Mouse (Mus musculus) heart, postnatal 0 days (tissue): ENCODE measurements at regions not wholly inside any gene's neighbourhood (a gene's known extent, or its start where the extent isn't known, plus 50 kb on each side); places are given as distances from the start of the nearest gene placed in this dataset.

ENCODE experiments used
- ATAC-seq: fragments of 200-750 bp; cut with Nextera tagmentation; 2 replicates; pipeline ENCODE4 v1.8.0; 2017; ENCODE audit warnings: low read depth, moderate number of reproducible peaks, moderate library complexity; ENCODE audit not compliant: insufficient read depth
- DNase-seq: peaks from one replicate; pipeline ENCODE4 v3.0.0-alpha.2; 2016; ENCODE audit warnings: low spot score
- H3K27ac ChIP-seq: fragments of 300-500 bp; sonication (generic); 2 replicates; pipeline ENCODE4 v1.5.1; 2014; ENCODE audit warnings: low read depth, mild to moderate bottlenecking
- H3K27me3 ChIP-seq: fragments of 300-500 bp; sonication (generic); 2 replicates; pipeline ENCODE4 v1.6.1; 2014; ENCODE audit warnings: low read length, mixed read lengths; ENCODE audit not compliant: control insufficient read depth, insufficient read depth
- H3K36me3 ChIP-seq: fragments of 300-500 bp; sonication (generic); replicated peaks from 2 replicates; pipeline ENCODE4 v1.6.1; 2014; ENCODE audit warnings: low read length, mixed read lengths; ENCODE audit not compliant: control insufficient read depth, insufficient read depth
- H3K4me1 ChIP-seq: fragments of 300-500 bp; sonication (generic); 2 replicates; pipeline ENCODE4 v1.6.1; 2014; ENCODE audit warnings: antibody characterized with exemption; ENCODE audit not compliant: control insufficient read depth, insufficient read depth
- H3K4me2 ChIP-seq: fragments of 300-500 bp; sonication (generic); 2 replicates; pipeline ENCODE4 v1.6.1; 2014; ENCODE audit warnings: low read depth, mild to moderate bottlenecking, low read length, moderate library complexity
- H3K4me3 ChIP-seq: fragments of 300-500 bp; sonication (generic); 2 replicates; pipeline ENCODE4 v1.5.1; 2014; ENCODE audit warnings: low read depth, low read length
- H3K9ac ChIP-seq: fragments of 300-500 bp; sonication (generic); replicated peaks from 2 replicates; pipeline ENCODE4 v1.6.1; 2014; ENCODE audit warnings: low read depth, low read length, mixed read lengths
- H3K9me3 ChIP-seq: fragments of 300-500 bp; sonication (generic); replicated peaks from 2 replicates; pipeline ENCODE4 v1.6.1; 2016; ENCODE audit warnings: low read length; ENCODE audit not compliant: control insufficient read depth
- CTCF ChIP-seq: IDR thresholded peaks from 2 replicates; pipeline ENCODE4 v1.5.1; 2016; ENCODE audit warnings: antibody characterized with exemption, control low read depth, low read depth
- EP300 ChIP-seq: IDR thresholded peaks from 2 replicates; pipeline ENCODE4 v1.6.1; 2016; ENCODE audit warnings: antibody characterized with exemption, low read depth
- WGBS: fragments of 180-500 bp; shearing (Covaris S2); extraction: QIAGEN DNeasy Blood & Tissue Kit; methylation state at CpG from one replicate; pipeline ENCODE4 v1.1.7; 2014; 5-methylcytosine and 5-hydroxymethylcytosine counted together

DNA sequence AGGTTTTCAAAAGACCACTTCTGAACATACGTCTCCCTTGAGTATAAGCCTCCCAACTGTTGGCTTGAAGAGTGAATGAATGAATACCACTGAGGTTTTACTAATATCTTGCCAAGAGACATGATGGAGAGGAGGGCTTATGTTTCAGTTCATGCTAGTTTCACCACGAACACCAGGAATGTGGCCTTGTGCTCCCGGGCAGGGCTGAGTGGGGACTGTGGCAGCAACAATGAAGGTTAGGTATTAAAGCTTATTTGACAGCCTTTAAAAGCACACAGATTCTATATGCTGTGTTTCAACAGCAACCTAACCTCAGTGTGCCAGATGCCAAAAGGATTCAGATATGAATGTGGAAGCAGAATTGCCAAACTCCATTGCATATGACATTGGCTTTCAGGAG lies 390.0 kb upstream of the Cited2 start:
- H3K27ac ChIP-seq = no peak overlapping the region
- TF ChIP-seq EP300 (no peak), CTCF (no peak)
- no peak for ATAC-seq
- peaks cover 8% of the 10 kb centered on the region for H3K4me1 ChIP-seq
- no peak for DNase-seq
- H3K4me2 ChIP-seq = no peak overlapping the region
- H3K9me3 ChIP-seq = no peaks in the 10 kb centered on the region
- no peaks in the 10 kb centered on the region for H3K27me3 ChIP-seq
- H3K4me3 ChIP-seq = no peak overlapping the region
- H3K36me3 ChIP-seq = no peaks in the 10 kb centered on the region
- H3K9ac ChIP-seq = no peak overlapping the region
- WGBS = 72% methylated on average over 3 of the region's 3 CpGs

DNA sequence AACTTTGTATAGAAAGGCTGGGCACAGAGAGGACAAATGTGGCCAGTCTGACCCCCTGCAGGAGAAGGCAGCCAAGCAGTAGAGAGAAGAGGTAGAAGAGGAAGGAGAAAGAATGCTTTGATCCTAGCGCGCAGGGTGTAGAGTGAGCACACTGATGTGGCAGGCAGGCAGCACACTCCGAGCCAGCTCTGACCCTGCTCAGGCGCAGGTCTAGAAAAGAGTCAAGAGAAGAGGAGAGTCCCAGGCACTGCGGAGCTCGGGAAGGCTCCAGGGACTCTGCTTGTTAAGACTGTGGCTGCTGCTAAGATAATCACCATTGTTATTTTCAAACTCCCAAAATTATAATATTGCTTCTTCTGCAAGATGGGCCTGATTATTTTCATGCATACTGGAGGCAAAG lies 389.3 kb upstream of the Cited2 start:
- 9% methylated on average over 6 of the region's 6 CpGs for WGBS
- no peaks in the 10 kb centered on the region for H3K27me3 ChIP-seq
- TF ChIP-seq EP300 (no peak), CTCF (no peak)
- DNase-seq (no peak), ATAC-seq (no peak)
- no peak overlapping the region for H3K9ac ChIP-seq
- H3K27ac ChIP-seq = no peak overlapping the region
- H3K4me3 ChIP-seq = no peak overlapping the region
- H3K36me3 ChIP-seq = no peaks in the 10 kb centered on the region
- H3K9me3 ChIP-seq = no peaks in the 10 kb centered on the region
- peaks cover 8% of the 10 kb centered on the region for H3K4me1 ChIP-seq
- no peak overlapping the region; the same call in 1 of the 2 replicates for H3K4me2 ChIP-seq

DNA sequence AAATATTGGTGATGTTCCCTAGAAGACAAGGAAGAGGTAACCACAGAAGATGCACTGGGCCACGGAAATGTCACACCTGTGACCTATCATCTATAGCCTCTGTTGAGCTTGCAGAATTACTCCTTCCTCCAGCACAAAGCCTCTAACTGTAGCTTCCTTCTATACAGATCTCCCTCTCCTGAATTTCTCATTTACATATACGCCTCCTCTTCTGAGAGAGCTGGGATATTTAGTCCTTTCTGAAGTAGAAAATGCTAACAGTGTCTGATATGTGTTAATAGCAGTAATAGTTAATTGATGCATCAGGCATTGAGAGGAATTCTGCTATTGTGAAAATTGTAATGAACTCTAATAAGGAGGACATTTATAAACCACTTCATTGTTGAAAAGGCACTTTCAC lies 385.8 kb upstream of the Cited2 start:
- H3K36me3 ChIP-seq = no peaks in the 10 kb centered on the region
- H3K27me3 ChIP-seq = no peaks in the 10 kb centered on the region
- no peak overlapping the region for H3K9ac ChIP-seq
- DNase-seq = no peak
- no peak overlapping the region for H3K4me3 ChIP-seq
- H3K4me2 ChIP-seq = no peak overlapping the region
- no peaks in the 10 kb centered on the region for H3K4me1 ChIP-seq
- ATAC-seq = no peak
- TF ChIP-seq EP300 = no peak
- no peak for TF ChIP-seq CTCF
- no peaks in the 10 kb centered on the region for H3K9me3 ChIP-seq
- 87% methylated on average over 2 of the region's 2 CpGs for WGBS
- H3K27ac ChIP-seq = no peak overlapping the region

DNA sequence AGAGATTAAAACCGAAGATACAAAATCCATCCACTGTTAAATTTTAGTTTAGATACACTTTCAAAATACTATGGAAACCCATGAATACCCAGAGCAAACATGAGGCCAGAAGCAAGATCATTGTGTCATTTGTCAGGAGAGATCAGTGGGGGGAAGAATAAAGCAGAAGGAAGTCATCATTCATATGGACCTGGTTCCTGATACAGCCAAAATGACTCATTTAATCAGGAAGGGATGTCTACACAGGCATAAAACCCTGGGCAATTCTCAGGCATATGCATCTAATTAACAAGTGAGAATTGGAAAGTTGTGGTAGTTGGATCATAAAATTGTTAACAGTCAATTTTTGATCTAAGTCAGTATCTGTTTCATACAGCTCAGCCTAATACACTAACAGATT lies 379.2 kb upstream of the Cited2 start:
- 74% methylated on average over 1 of the region's 1 CpGs for WGBS
- no peaks in the 10 kb centered on the region for H3K27me3 ChIP-seq
- H3K27ac ChIP-seq = no peak overlapping the region
- DNase-seq (no peak), ATAC-seq (no peak)
- no peak overlapping the region for H3K4me3 ChIP-seq
- no peak overlapping the region for H3K4me2 ChIP-seq
- H3K4me1 ChIP-seq = 0 out of 2 replicates have a peak, but pooled peaks cover 7% of the 10 kb centered on the region
- no peak overlapping the region for H3K9ac ChIP-seq
- H3K36me3 ChIP-seq = no peaks in the 10 kb centered on the region
- no peaks in the 10 kb centered on the region for H3K9me3 ChIP-seq
- no peak for TF ChIP-seq CTCF
- no peak for TF ChIP-seq EP300

- no peaks in the 10 kb centered on the region for H3K9me3 ChIP-seq
- H3K4me1 ChIP-seq = 0 out of 2 replicates have a peak, but pooled peaks cover 7% of the 10 kb centered on the region
- TF ChIP-seq EP300 (no peak), CTCF (no peak)
- no peak overlapping the region for H3K4me3 ChIP-seq
- H3K27ac ChIP-seq = no peak overlapping the region
- H3K27me3 ChIP-seq = no peaks in the 10 kb centered on the region
- H3K9ac ChIP-seq = no peak overlapping the region
- WGBS = 88% methylated on average over 14 of the region's 14 CpGs
- no peak overlapping the region for H3K4me2 ChIP-seq
- DNase-seq (peak; percentile 3), ATAC-seq (no peak)
- no peaks in the 10 kb centered on the region for H3K36me3 ChIP-seq
These were observed 370.6 kb upstream of the Cited2 start for GRCm38 (mm10) chr10:17352202-17352994.

DNA sequence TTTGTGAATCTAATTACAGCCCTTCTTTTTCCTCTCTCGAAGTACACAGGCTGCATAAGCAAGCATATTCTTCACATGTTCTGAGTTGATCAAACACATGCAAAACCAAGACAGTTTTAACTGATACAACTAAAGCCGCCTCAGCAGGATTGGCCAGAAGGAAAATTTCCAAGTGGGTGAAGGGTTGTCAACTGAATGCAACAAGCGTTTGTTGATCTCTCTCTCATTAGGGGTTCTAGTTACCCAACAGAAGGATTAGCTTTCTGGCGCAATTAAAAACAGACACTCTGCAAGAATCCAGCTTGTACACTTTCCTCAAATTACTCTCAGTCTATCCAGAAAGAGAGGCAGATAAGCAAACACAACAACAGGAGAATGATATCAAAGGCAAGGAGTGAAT lies 367.5 kb upstream of the Cited2 start:
- Histone ChIP-seq H3K9ac (no peak overlapping the region), H3K27ac (no peak overlapping the region), H3K4me3 (no peak overlapping the region), H3K36me3 (no peaks in the 10 kb centered on the region), H3K9me3 (no peaks in the 10 kb centered on the region), H3K27me3 (no peaks in the 10 kb centered on the region), H3K4me2 (no peak overlapping the region), H3K4me1 (no peaks in the 10 kb centered on the region)
- no peak for TF ChIP-seq CTCF
- no peak for TF ChIP-seq EP300
- 44% methylated on average over 4 of the region's 4 CpGs for WGBS
- ATAC-seq (no peak), DNase-seq (peak; percentile 4)
